Mouse (Mus musculus): ENCODE data around the gene Ppp1r12b. TPM values are rescaled to one million over a fixed set of nuclear protein-coding genes. Genes with fewer than 3 reads are reported as not detected.

The Ppp1r12b gene
- polyA plus RNA-seq, 1 experiment from 2014 or later: 4.8 TPM

GRCm38 (mm10) chr1:134784481-134784880, 171.3 kb downstream of the Ppp1r12b start:
- no peaks in the 10 kb centered on the region for H3K9me3 ChIP-seq (replicated peaks)
- H3K4me1 ChIP-seq: no peaks in the 10 kb centered on the region; the same call in 1 of the 2 replicates
- H3K4me2 ChIP-seq: no peak overlapping the region
- H3K27me3 ChIP-seq (replicated peaks): no peaks in the 10 kb centered on the region
- H3K4me3 ChIP-seq: no peak overlapping the region
- no peaks in the 10 kb centered on the region for H3K36me3 ChIP-seq
- H3K27ac ChIP-seq: no peak overlapping the region
- H3K9ac ChIP-seq: no peak overlapping the region
- 61% methylated on average over 6 of the region's 6 CpGs for WGBS (ENCODE audit: insufficient replicate concordance)
- ATAC-seq: no peak

- Histone ChIP-seq H3K4me2 (no peak overlapping the region), H3K4me3 (no peak overlapping the region), H3K9ac (no peak overlapping the region), H3K9me3 (replicated peaks) (no peaks in the 10 kb centered on the region), H3K36me3 (no peaks in the 10 kb centered on the region), H3K27me3 (replicated peaks) (no peaks in the 10 kb centered on the region), H3K4me1 (no peaks in the 10 kb centered on the region; the same call in 1 of the 2 replicates), H3K27ac (no peak overlapping the region)
- ATAC-seq: no peak
- WGBS (ENCODE audit: insufficient replicate concordance): 66% methylated on average over 4 of the region's 4 CpGs
Measured at GRCm38 (mm10) chr1:134783958-134784357, 171.8 kb downstream of the Ppp1r12b start.

GRCm38 (mm10) chr1:134782797-134783196, 172.9 kb downstream of the Ppp1r12b start:
- Histone ChIP-seq H3K36me3 (no peaks in the 10 kb centered on the region), H3K27ac (no peak overlapping the region), H3K4me2 (no peak overlapping the region), H3K4me3 (no peak overlapping the region), H3K9me3 (replicated peaks) (no peaks in the 10 kb centered on the region), H3K4me1 (peaks cover 5% of the 10 kb centered on the region), H3K27me3 (replicated peaks) (no peaks in the 10 kb centered on the region), H3K9ac (no peak overlapping the region)
- WGBS (ENCODE audit: insufficient replicate concordance): 79% methylated on average over 5 of the region's 5 CpGs
- no peak for ATAC-seq

- no peaks in the 10 kb centered on the region for H3K27me3 ChIP-seq (replicated peaks)
- H3K4me2 ChIP-seq: no peak overlapping the region
- WGBS (ENCODE audit: insufficient replicate concordance): 57% methylated on average over 13 of the region's 13 CpGs
- peaks cover 13% of the 10 kb centered on the region for H3K4me1 ChIP-seq
- H3K9me3 ChIP-seq (replicated peaks): no peaks in the 10 kb centered on the region
- H3K27ac ChIP-seq: no peak overlapping the region; the same call in 1 of the 2 replicates
- no peak overlapping the region for H3K9ac ChIP-seq
- peaks cover 14% of the 10 kb centered on the region; the same call in 1 of the 2 replicates for H3K36me3 ChIP-seq
- peak; percentile 42; the same call in 1 of the 2 replicates for ATAC-seq
- H3K4me3 ChIP-seq: no peak overlapping the region
Measured at GRCm38 (mm10) chr1:134777936-134778548, 177.7 kb downstream of the Ppp1r12b start.

- Histone ChIP-seq H3K27me3 (replicated peaks) (no peaks in the 10 kb centered on the region), H3K4me1 (peaks cover 13% of the 10 kb centered on the region), H3K9me3 (replicated peaks) (no peaks in the 10 kb centered on the region), H3K36me3 (peaks cover 14% of the 10 kb centered on the region; the same call in 1 of the 2 replicates), H3K27ac (no peak overlapping the region), H3K4me2 (no peak overlapping the region), H3K4me3 (no peak overlapping the region), H3K9ac (no peak overlapping the region)
- WGBS (ENCODE audit: insufficient replicate concordance): 85% methylated on average over 12 of the region's 12 CpGs
- no peak for ATAC-seq
Measured at GRCm38 (mm10) chr1:134777201-134777885, 178.4 kb downstream of the Ppp1r12b start.

- Histone ChIP-seq H3K27me3 (replicated peaks) (no peaks in the 10 kb centered on the region), H3K4me1 (peaks cover 13% of the 10 kb centered on the region), H3K27ac (no peak overlapping the region), H3K9me3 (replicated peaks) (no peaks in the 10 kb centered on the region), H3K4me2 (no peak overlapping the region), H3K36me3 (peaks cover 20% of the 10 kb centered on the region; the same call in 1 of the 2 replicates), H3K4me3 (no peak overlapping the region), H3K9ac (no peak overlapping the region)
- 58% methylated on average over 3 of the region's 3 CpGs for WGBS (ENCODE audit: insufficient replicate concordance)
- no peak for ATAC-seq
Measured at GRCm38 (mm10) chr1:134775631-134776030, 180.1 kb downstream of the Ppp1r12b start.

GRCm38 (mm10) chr1:134774728-134775287, 180.9 kb downstream of the Ppp1r12b start:
- Histone ChIP-seq H3K27me3 (replicated peaks) (no peaks in the 10 kb centered on the region), H3K4me3 (no peak overlapping the region), H3K27ac (peak overlapping the region; percentile 40; the same call in 1 of the 2 replicates), H3K9ac (no peak overlapping the region), H3K4me2 (no peak overlapping the region), H3K36me3 (peaks cover 20% of the 10 kb centered on the region; the same call in 1 of the 2 replicates), H3K9me3 (replicated peaks) (no peaks in the 10 kb centered on the region), H3K4me1 (peaks cover 13% of the 10 kb centered on the region)
- WGBS (ENCODE audit: insufficient replicate concordance): 71% methylated on average over 6 of the region's 6 CpGs
- ATAC-seq: no peak

- no peak overlapping the region for H3K9ac ChIP-seq
- no peak overlapping the region for H3K4me3 ChIP-seq
- H3K36me3 ChIP-seq: peaks cover 20% of the 10 kb centered on the region; the same call in 1 of the 2 replicates
- H3K4me1 ChIP-seq: peaks cover 13% of the 10 kb centered on the region
- ATAC-seq: no peak
- 80% methylated on average over 2 of the region's 2 CpGs for WGBS (ENCODE audit: insufficient replicate concordance)
- no peaks in the 10 kb centered on the region for H3K9me3 ChIP-seq (replicated peaks)
- no peaks in the 10 kb centered on the region for H3K27me3 ChIP-seq (replicated peaks)
- no peak overlapping the region for H3K27ac ChIP-seq
- H3K4me2 ChIP-seq: no peak overlapping the region
Measured at GRCm38 (mm10) chr1:134774247-134774646, 181.5 kb downstream of the Ppp1r12b start.

GRCm38 (mm10) chr1:134773256-134773655, 182.5 kb downstream of the Ppp1r12b start:
- 70% methylated on average over 12 of the region's 12 CpGs for WGBS (ENCODE audit: insufficient replicate concordance)
- Histone ChIP-seq H3K9me3 (replicated peaks) (no peaks in the 10 kb centered on the region), H3K4me3 (no peak overlapping the region), H3K9ac (no peak overlapping the region), H3K4me1 (peaks cover 13% of the 10 kb centered on the region), H3K36me3 (peaks cover 20% of the 10 kb centered on the region; the same call in 1 of the 2 replicates), H3K27me3 (replicated peaks) (no peaks in the 10 kb centered on the region), H3K27ac (no peak overlapping the region), H3K4me2 (no peak overlapping the region)
- ATAC-seq: no peak

- WGBS (ENCODE audit: insufficient replicate concordance): 85% methylated on average over 3 of the region's 3 CpGs
Measured at GRCm38 (mm10) chr1:134772821-134773220, 182.9 kb downstream of the Ppp1r12b start.

GRCm38 (mm10) chr1:134771999-134772398, 183.7 kb downstream of the Ppp1r12b start:
- 84% methylated on average over 7 of the region's 7 CpGs for WGBS (ENCODE audit: insufficient replicate concordance)
- Histone ChIP-seq H3K9ac (no peak overlapping the region), H3K27me3 (replicated peaks) (no peaks in the 10 kb centered on the region), H3K4me2 (no peak overlapping the region), H3K4me1 (0 out of 2 replicates have a peak, but pooled peaks cover 7% of the 10 kb centered on the region), H3K4me3 (no peak overlapping the region), H3K27ac (no peak overlapping the region), H3K9me3 (replicated peaks) (no peaks in the 10 kb centered on the region), H3K36me3 (peaks cover 20% of the 10 kb centered on the region; the same call in 1 of the 2 replicates)
- ATAC-seq: no peak

More at GRCm38 (mm10) chr1:134772821-134773220, 182.9 kb downstream of the Ppp1r12b start:
- peaks cover 20% of the 10 kb centered on the region; the same call in 1 of the 2 replicates for H3K36me3 ChIP-seq
- no peak overlapping the region for H3K4me3 ChIP-seq
- no peak for ATAC-seq
- H3K4me2 ChIP-seq: no peak overlapping the region
- no peak overlapping the region for H3K9ac ChIP-seq
- H3K27ac ChIP-seq: no peak overlapping the region
- H3K9me3 ChIP-seq (replicated peaks): no peaks in the 10 kb centered on the region
- no peaks in the 10 kb centered on the region for H3K27me3 ChIP-seq (replicated peaks)
- H3K4me1 ChIP-seq: peaks cover 8% of the 10 kb centered on the region; the same call in 1 of the 2 replicates

- no peaks in the 10 kb centered on the region for H3K27me3 ChIP-seq (replicated peaks)
- ATAC-seq: no peak
- H3K27ac ChIP-seq: peak overlapping the region; percentile 40; the same call in 1 of the 2 replicates
- 68% methylated on average over 6 of the region's 6 CpGs for WGBS (ENCODE audit: insufficient replicate concordance)
- peaks cover 18% of the 10 kb centered on the region; the same call in 1 of the 2 replicates for H3K36me3 ChIP-seq
- no peak overlapping the region for H3K4me2 ChIP-seq
- H3K9ac ChIP-seq: 0 out of 2 replicates have a peak overlapping the region, but pooled peaks have one; percentile 7
- no peaks in the 10 kb centered on the region for H3K9me3 ChIP-seq (replicated peaks)
- H3K4me3 ChIP-seq: no peak overlapping the region
- 0 out of 2 replicates have a peak, but pooled peaks cover 7% of the 10 kb centered on the region for H3K4me1 ChIP-seq
Measured at GRCm38 (mm10) chr1:134771353-134771752, 184.4 kb downstream of the Ppp1r12b start.
